Mouse (Mus musculus) forebrain, embryonic 12.5 days (tissue): ENCODE measurements around the gene Kif26a. TPM values are rescaled to one million over a fixed set of nuclear protein-coding genes. Genes with fewer than 3 reads are reported as not detected.

Experiments
- ATAC-seq: fragments of 200-750 bp; cut with Nextera tagmentation; 2 replicates; pipeline ENCODE4 v1.8.0; 2017; ENCODE audit warnings: moderate TSS enrichment; ENCODE audit not compliant: low FRiP score
- H3K27ac ChIP-seq: fragments of 300-500 bp; sonication (generic); 2 replicates; pipeline ENCODE4 v1.5.1; 2016; ENCODE audit warnings: mild to moderate bottlenecking
- H3K27me3 ChIP-seq: fragments of 300-500 bp; sonication (generic); 2 replicates; pipeline ENCODE4 v1.6.1; 2016; ENCODE audit warnings: mild to moderate bottlenecking
- H3K36me3 ChIP-seq: fragments of 300-500 bp; sonication (generic); replicated peaks from 2 replicates; pipeline ENCODE4 v1.6.1; 2016; ENCODE audit warnings: mild to moderate bottlenecking
- H3K4me1 ChIP-seq: fragments of 300-500 bp; sonication (generic); 2 replicates; pipeline ENCODE4 v1.6.1; 2016
- H3K4me2 ChIP-seq: fragments of 300-500 bp; sonication (generic); 2 replicates; pipeline ENCODE4 v1.6.1; 2016; ENCODE audit warnings: mild to moderate bottlenecking, moderate library complexity
- H3K4me3 ChIP-seq: fragments of 300-500 bp; sonication (generic); replicated peaks from 2 replicates; pipeline ENCODE4 v1.5.1; 2016; ENCODE audit warnings: mild to moderate bottlenecking
- H3K9ac ChIP-seq: fragments of 300-500 bp; sonication (generic); 2 replicates; pipeline ENCODE4 v1.6.1; 2016; ENCODE audit warnings: mild to moderate bottlenecking
- H3K9me3 ChIP-seq: fragments of 300-500 bp; sonication (generic); 2 replicates; pipeline ENCODE4 v1.6.1; 2016
- WGBS: fragments of 180-500 bp; shearing (Covaris S2); methylation state at CpG from one replicate; pipeline ENCODE4 v1.1.7; 2016; 5-methylcytosine and 5-hydroxymethylcytosine counted together
- polyA plus RNA-seq: library from polyadenylated mRNA; unstranded; fragments of >200 nt; fragmentation: Nextera tagmentation; extraction: Ambion mirVana; gene quantifications from 2 replicates; pipeline ENCODE4 v1.2.1, GENCODE M21; 2016

Kif26a gene
- polyA plus RNA-seq, 1 experiment from 2014 or later, result 11.8 TPM

DNA sequence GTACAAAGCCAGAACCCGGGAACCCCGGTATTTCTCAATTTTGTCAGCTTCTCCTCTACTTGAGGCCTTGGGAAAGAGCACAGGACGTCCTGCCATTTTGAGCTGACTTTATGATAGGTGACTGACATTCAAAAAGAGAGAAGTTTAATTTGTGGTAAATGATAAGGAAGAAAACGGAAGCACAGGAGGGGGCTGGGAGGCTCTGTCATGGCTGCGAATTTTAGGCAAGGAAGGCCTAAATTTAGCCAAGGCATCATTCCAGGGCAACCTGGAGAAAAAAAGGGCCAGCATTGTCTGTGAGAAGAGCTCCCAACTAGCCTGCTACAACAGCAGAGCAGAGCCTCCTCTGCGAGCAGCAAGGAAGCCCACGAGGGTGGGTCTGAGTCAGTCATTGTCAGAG is 5.3 kb upstream of the Kif26a start:
- 67% methylated on average over 7 of the region's 7 CpGs for WGBS
- H3K9ac ChIP-seq, result no peak overlapping the region
- H3K27me3 ChIP-seq, result peaks cover 57% of the 10 kb centered on the region
- peaks cover 36% of the 10 kb centered on the region for H3K4me1 ChIP-seq
- no peak overlapping the region for H3K4me2 ChIP-seq
- no peak overlapping the region for H3K4me3 ChIP-seq
- H3K36me3 ChIP-seq, result no peaks in the 10 kb centered on the region
- ATAC-seq, result no peak
- H3K9me3 ChIP-seq, result no peaks in the 10 kb centered on the region
- H3K27ac ChIP-seq, result no peak overlapping the region

DNA sequence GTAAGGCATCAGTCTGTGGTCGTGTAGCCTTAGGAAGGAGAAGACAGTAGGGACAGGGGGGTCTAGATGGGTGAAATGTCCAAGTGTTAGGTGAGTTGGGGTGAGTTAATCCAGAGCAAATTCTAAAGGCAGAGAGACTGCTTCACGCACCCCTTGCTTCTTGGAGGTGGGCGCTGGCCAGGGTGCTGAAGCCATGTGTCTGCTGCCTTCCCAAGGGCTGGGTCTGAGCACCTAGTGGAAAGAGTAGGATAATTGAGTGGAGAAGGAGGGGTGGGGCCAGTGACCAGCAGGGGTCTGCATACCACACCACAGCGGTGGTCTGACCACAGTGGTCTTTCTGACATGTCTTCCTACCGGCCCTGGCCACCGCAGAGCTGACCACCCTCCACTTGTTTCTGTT is 4.7 kb upstream of the Kif26a start:
- H3K27me3 ChIP-seq, result peaks cover 54% of the 10 kb centered on the region
- H3K4me3 ChIP-seq, result no peak overlapping the region
- H3K36me3 ChIP-seq, result no peaks in the 10 kb centered on the region
- no peak for ATAC-seq
- peaks cover 41% of the 10 kb centered on the region for H3K4me1 ChIP-seq
- no peak overlapping the region for H3K4me2 ChIP-seq
- no peaks in the 10 kb centered on the region for H3K9me3 ChIP-seq
- no peak overlapping the region for H3K27ac ChIP-seq
- no peak overlapping the region for H3K9ac ChIP-seq
- 8% methylated on average over 6 of the region's 6 CpGs for WGBS

DNA sequence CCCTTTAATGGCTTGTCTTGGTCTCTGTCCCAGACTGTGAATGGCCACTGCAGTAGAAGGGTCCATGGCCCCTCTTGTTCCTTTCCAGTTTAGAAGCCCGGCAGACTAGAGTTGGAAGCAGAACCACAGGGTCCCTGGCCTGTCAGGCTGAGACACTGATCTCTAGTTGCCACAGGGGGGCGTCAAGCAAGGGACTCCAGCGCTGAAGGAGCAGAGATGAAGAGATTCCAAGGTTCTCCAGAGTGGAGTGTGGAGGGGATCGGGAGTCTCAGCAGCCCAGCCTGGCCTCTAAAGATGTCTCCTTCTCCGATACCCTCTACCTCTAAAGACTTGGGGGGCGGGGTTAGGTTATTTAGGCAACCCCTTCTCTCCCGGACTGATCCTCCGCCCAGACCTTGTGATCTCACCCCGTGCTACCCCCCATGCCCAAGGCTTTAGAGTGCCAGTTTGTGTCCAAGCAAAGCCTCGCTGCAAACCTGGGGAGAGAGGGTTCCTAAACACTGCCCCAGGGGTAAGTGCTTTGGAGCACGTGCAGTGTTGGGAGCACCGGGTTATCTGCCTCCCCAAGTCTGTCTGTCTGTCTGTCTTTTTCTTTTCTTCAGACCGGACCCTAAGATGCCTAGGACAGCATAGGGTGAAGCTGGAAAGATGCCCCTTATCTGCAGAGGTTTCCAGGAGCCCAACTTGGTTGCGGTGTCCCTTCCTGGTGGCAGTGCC is 2.7 kb upstream of the Kif26a start:
- Histone ChIP-seq H3K36me3 (no peaks in the 10 kb centered on the region), H3K9me3 (no peaks in the 10 kb centered on the region), H3K27ac (no peak overlapping the region; the same call in 1 of the 2 replicates), H3K9ac (peak overlapping the region; percentile 74), H3K4me1 (peaks cover 61% of the 10 kb centered on the region), H3K4me3 (peak overlapping the region; percentile 65), H3K4me2 (peak overlapping the region; percentile 98), H3K27me3 (peaks cover 48% of the 10 kb centered on the region)
- WGBS, result 5% methylated on average over 14 of the region's 14 CpGs
- ATAC-seq, result no peak

DNA sequence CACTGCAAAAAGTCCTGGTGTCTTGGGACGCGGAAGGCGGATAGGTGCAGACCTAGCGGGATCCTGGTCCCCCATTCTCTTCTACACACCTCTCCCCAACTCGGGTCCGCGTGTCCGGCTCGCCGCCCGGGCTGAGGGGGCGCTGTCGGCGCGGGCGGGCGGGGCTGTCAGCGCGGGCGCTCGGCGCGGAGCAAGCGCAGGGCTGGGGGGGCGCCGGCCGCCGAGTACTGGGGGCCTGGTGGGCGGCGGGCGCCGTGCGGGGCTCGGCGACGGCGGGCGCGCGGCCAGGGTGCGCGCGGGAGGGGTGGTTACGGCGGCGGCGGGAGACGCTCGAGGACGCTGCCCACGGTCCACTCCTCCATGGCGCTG is 2.2 kb upstream of the Kif26a start:
- WGBS, result under 1% methylated on average over 50 of the region's 52 CpGs
- ATAC-seq, result no peak; the same call in 1 of the 2 replicates
- peak overlapping the region; percentile 81 for H3K27ac ChIP-seq

DNA sequence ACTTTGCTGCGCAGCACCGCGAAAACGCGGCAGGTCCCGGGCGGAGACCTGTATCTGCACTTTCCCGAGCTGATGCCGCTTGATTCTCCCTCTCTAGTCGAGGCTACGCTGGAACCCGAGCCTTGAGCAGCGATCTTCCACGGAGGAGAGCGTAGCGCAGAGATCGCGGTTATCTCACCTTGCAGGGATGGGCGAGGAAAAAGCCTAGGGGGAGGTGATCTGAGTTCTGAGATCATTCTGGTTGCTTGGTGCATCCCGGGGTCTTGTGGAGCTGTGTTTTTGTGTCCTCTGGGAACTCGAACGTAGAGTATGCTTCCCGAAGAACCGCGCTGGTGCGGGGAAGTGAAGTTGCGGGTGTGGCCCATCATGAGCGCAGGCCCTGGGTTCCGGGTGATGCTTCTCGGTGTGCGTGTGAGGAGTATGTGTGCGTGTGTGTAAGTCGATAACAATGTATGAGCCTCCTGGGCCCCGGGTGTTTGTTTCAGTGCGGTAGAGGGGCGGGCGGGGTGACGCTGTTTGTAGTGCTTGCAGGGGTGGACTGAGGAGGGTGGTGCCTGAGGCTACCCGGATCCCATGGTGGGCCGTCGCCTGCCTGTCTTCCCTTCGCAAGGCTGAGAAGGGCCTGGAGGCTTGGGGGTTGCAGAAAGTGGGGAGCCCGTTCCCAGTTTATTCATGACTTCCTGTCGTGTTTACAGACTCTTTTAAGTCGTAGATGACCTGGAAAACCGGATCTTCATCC is 1.5 kb upstream of the Kif26a start:
- Histone ChIP-seq H3K4me3 (peak overlapping the region; percentile 65), H3K4me1 (peaks cover 74% of the 10 kb centered on the region), H3K27me3 (peaks cover 48% of the 10 kb centered on the region), H3K9me3 (no peaks in the 10 kb centered on the region), H3K27ac (peak overlapping the region; percentile 81), H3K36me3 (peaks cover 8% of the 10 kb centered on the region; the same call in 1 of the 2 replicates), H3K4me2 (peak overlapping the region; percentile 98), H3K9ac (peak overlapping the region; percentile 74)
- ATAC-seq, result no peak
- 1% methylated on average over 46 of the region's 46 CpGs for WGBS

More for the DNA sequence above, 2.2 kb upstream of the Kif26a start:
- Histone ChIP-seq H3K9ac (peak overlapping the region; percentile 74), H3K4me2 (peak overlapping the region; percentile 98), H3K36me3 (0 out of 2 replicates have a peak, but pooled peaks cover 3% of the 10 kb centered on the region), H3K9me3 (no peaks in the 10 kb centered on the region), H3K4me1 (peaks cover 66% of the 10 kb centered on the region), H3K27me3 (peaks cover 48% of the 10 kb centered on the region), H3K4me3 (peak overlapping the region; percentile 65)

DNA sequence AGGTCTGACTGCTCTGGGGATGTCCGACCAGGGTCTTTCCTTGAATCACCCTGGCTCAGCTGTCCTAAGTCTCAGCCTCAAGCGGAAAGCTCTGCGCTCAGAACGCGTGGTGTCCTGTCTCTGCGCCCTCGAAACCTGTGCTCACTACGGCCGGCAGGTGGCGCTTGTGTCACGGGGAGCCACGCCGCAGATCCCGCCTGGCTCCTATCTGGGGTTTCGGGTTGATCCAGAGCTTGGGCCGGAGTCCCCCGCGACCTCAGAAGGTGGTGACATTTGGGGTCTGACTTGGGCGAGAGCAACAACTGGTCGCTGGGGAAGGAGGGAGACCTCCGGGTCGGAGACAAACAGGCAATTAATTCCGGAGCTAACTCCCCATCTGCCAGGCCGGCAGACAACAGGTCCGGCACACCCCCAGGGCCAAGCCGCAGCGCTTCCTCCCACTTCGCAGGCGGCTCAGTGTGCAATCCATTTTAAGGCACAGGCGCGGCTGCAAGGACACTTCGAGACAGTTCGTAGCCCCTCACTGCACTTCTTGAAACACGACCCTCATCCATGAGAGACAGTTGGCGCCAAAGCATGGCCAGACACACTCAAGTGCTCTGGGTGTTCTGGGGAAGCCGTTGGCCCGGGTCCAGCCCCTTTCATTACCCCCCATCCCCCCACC is 665 bp upstream of the Kif26a start:
- peaks cover 48% of the 10 kb centered on the region for H3K27me3 ChIP-seq
- peak overlapping the region; percentile 81 for H3K27ac ChIP-seq
- under 1% methylated on average over 37 of the region's 37 CpGs for WGBS
- H3K4me3 ChIP-seq, result peak overlapping the region; percentile 65
- no peaks in the 10 kb centered on the region for H3K9me3 ChIP-seq
- peak; percentile 55 for ATAC-seq
- peak overlapping the region; percentile 98 for H3K4me2 ChIP-seq
- peak overlapping the region; percentile 80 for H3K9ac ChIP-seq
- peaks cover 11% of the 10 kb centered on the region; the same call in 1 of the 2 replicates for H3K36me3 ChIP-seq
- peaks cover 82% of the 10 kb centered on the region for H3K4me1 ChIP-seq

DNA sequence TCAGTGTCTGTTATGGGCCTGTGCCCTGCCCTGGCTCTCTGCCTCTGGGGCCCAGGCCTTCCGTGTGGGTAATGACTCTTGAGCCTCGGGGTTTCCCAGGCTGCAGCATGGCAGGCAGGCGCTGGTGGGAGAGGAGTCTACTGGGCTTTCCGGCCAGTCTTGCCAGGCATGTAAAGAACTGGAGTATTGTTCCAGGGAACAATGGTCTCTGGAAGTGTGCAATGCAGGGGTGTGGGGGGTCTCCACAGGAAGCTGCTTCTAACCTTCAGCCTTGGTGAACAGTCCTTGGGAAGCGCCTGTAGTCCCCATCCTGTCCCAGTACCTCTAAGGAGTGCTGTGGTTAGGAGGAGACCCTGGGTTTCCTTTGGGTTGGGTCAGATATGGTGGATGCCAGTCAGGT is 1.4 kb downstream of the Kif26a start:
- Histone ChIP-seq H3K36me3 (peaks cover 11% of the 10 kb centered on the region; the same call in 1 of the 2 replicates), H3K4me3 (peak overlapping the region; percentile 65), H3K4me2 (peak overlapping the region; percentile 98), H3K9me3 (no peaks in the 10 kb centered on the region), H3K27me3 (peaks cover 28% of the 10 kb centered on the region), H3K9ac (peak overlapping the region; percentile 80), H3K4me1 (peaks cover 96% of the 10 kb centered on the region), H3K27ac (peak overlapping the region; percentile 81; the same call in 1 of the 2 replicates)
- ATAC-seq, result no peak
- 18% methylated on average over 5 of the region's 5 CpGs for WGBS

DNA sequence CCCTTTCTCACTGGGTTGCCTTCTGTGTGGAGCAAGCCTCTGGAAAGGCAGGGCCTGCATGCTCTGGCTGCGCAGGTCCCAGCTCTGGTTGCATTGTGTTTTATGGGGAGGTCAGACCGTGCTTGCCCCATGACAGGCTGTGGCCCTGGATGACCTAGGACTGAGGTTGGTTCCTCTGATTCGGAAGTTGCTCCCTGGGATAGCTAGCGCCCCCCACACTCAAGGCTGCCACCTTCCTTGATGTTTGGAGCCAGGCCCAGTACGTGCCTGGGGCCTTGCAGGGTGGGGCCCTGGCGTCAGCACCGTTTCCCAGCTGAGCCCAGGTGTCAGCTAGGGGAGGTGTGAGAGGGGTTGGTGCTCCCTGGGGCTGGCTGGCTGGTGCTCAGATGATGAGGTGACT is 4.0 kb downstream of the Kif26a start:
- H3K27me3 ChIP-seq, result peaks cover 2% of the 10 kb centered on the region
- H3K27ac ChIP-seq, result 0 out of 2 replicates have a peak overlapping the region, but pooled peaks have one; percentile 32
- peak overlapping the region; percentile 98 for H3K4me2 ChIP-seq
- H3K9ac ChIP-seq, result no peak overlapping the region
- WGBS, result 60% methylated on average over 7 of the region's 7 CpGs
- H3K4me1 ChIP-seq, result peaks cover 99% of the 10 kb centered on the region
- H3K4me3 ChIP-seq, result peak overlapping the region; percentile 10; the same call in 1 of the 2 replicates
- ATAC-seq, result no peak
- no peaks in the 10 kb centered on the region for H3K9me3 ChIP-seq
- H3K36me3 ChIP-seq, result peaks cover 19% of the 10 kb centered on the region

DNA sequence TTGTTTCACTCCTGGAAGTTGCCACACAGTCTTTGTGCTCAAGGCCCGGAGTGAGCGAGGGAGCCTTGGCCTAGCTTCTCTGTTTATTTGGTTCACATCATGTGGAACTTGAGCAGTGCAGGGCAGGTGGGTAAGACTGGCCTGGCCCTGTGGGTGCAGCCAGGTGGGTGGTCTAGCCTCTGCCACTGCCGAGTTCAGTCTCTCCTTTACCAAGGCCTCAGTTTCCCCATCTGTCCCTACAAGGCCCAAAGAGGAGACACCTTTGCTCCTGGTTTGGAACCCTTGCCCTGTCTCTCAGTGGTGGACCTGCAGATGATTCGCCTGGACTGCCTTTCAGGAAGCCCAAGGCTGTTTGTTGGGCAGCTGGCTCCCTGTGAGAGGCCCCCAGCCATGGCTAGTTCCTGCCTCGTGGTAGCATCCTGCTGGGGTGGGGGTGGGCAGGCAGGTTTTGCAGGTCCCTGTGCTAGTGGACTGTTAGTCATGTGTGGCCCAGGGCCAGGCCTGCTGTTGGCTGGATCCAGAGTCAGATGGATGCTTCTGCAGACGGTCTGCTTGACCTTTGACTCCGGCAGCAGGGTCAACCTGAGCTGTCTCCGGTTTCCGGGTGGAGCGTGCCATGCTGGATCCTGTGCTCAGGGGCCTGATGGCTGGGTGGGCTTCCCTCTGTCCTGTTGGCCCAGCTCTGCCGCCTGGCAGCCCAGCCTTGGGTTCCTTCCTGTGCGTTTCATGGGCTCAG is 5.4 kb downstream of the Kif26a start:
- Histone ChIP-seq H3K36me3 (peaks cover 19% of the 10 kb centered on the region), H3K4me2 (peak overlapping the region; percentile 13; the same call in 1 of the 2 replicates), H3K4me1 (peaks cover 99% of the 10 kb centered on the region), H3K9ac (no peak overlapping the region), H3K4me3 (no peak overlapping the region), H3K27ac (peak overlapping the region; percentile 65), H3K27me3 (no peaks in the 10 kb centered on the region), H3K9me3 (no peaks in the 10 kb centered on the region)
- 52% methylated on average over 12 of the region's 12 CpGs for WGBS
- no peak for ATAC-seq

DNA sequence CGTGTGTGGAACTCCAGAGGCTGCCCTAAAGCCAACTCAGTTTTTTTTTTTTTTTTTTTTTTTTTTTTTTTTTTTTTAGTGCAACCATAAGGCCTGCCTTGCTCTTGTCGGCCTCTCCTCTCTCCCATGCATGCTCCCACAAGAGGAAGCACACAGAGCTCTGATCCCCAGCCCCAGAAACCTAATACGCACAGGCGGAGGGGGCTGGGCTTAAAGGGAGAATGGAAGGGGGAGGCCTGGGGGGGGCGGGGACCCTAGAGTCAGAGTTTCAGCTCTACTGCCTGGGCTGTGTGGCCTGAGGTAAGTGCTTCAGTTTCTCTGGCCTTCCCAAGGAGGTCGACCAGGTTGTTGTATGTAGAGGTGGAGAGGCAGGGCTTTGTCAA is 6.0 kb downstream of the Kif26a start:
- H3K4me2 ChIP-seq, result no peak overlapping the region
- no peak overlapping the region for H3K27ac ChIP-seq
- H3K9me3 ChIP-seq, result no peaks in the 10 kb centered on the region
- WGBS, result 41% methylated on average over 5 of the region's 6 CpGs
- H3K4me3 ChIP-seq, result no peak overlapping the region
- peaks cover 19% of the 10 kb centered on the region for H3K36me3 ChIP-seq
- ATAC-seq, result no peak
- peaks cover 99% of the 10 kb centered on the region for H3K4me1 ChIP-seq
- H3K27me3 ChIP-seq, result no peaks in the 10 kb centered on the region
- no peak overlapping the region for H3K9ac ChIP-seq

DNA sequence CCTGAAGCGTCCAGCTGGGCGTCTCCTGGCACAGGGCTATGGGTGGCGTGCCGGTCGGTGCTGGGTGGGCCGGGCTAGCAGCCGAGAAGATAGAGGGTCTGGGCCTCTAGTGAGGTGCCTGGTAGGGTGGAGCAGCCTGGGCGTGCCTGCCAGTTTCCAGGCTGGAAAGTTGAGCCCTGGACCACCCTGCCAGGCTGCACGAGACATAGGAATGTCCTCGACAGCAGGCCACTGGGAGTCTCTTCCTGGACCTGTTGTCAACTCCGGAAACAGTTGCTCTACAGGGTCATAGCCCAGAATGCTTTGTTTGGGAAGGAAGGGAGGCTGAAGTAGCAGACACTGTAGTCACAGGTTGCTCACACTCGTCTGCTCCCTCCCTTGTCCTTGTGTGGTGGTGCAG is 7.6 kb downstream of the Kif26a start:
- peaks cover 35% of the 10 kb centered on the region for H3K36me3 ChIP-seq
- no peaks in the 10 kb centered on the region for H3K27me3 ChIP-seq
- 82% methylated on average over 12 of the region's 12 CpGs for WGBS
- no peak overlapping the region for H3K9ac ChIP-seq
- no peak for ATAC-seq
- no peak overlapping the region for H3K4me2 ChIP-seq
- no peaks in the 10 kb centered on the region for H3K9me3 ChIP-seq
- H3K4me1 ChIP-seq, result peaks cover 96% of the 10 kb centered on the region
- H3K27ac ChIP-seq, result peak overlapping the region; percentile 65; the same call in 1 of the 2 replicates
- no peak overlapping the region for H3K4me3 ChIP-seq
